Mouse (Mus musculus) spleen, adult 2 months (tissue): Measurements from ENCODE around the gene Katnb1.

Source experiments
- CTCF ChIP-seq: fragments of 200-500 bp; IDR thresholded peaks from 2 replicates; pipeline ENCODE4 v1.5.1; 2011; ENCODE audit warnings: mild to moderate bottlenecking, inconsistent platforms; ENCODE audit not compliant: insufficient read depth, insufficient read length, insufficient replicate concordance; ENCODE audit errors: extremely low read depth
- POLR2A ChIP-seq: fragments of 200-500 bp; IDR thresholded peaks from 2 replicates; pipeline ENCODE4 v1.6.1; 2011; ENCODE audit warnings: low read depth, low read length, inconsistent platforms

- TF ChIP-seq CTCF (no peak), POLR2A (no peak)
Observed at GRCm38 (mm10) chr8:95149426-95149825, 68.4 kb downstream of the Katnb1 start.
